Mouse (Mus musculus): ENCODE data around the gene Psap. TPM values are rescaled to one million over a fixed set of nuclear protein-coding genes. Genes with fewer than 3 reads are reported as not detected.

Psap gene
- polyA plus RNA-seq, 1 experiment from 2014 or later = 239 TPM

Other genes with a start within 250 kb of the Psap start
- 119 and 128 TPM in 2 replicates for gene Spock2, start 171.4 kb upstream of the Psap start, polyA plus RNA-seq (2015; fragmentation: Nextera tagmentation; extraction: Ambion mirVana)
- 1.7 and 1.9 TPM in 2 replicates for gene Chst3, start 58.4 kb upstream of the Psap start, polyA plus RNA-seq (2015; fragmentation: Nextera tagmentation; extraction: Ambion mirVana)
- gene Vsir, start 69.2 kb downstream of the Psap start, polyA plus RNA-seq (2015; fragmentation: Nextera tagmentation; extraction: Ambion mirVana) = 2.4 TPM in 2 replicates
- gene Gm17455, start 122.1 kb downstream of the Psap start, polyA plus RNA-seq (2015; fragmentation: Nextera tagmentation; extraction: Ambion mirVana) = 13.3 and 14.0 TPM in 2 replicates